Mouse (Mus musculus) induced T-regulatory cell, adult 2 months (primary cell): Measurements from ENCODE around the gene Tmem253.

Experiments used
- DNase-seq: peaks from one replicate; pipeline ENCODE4 v3.0.0-alpha.2; 2012; ENCODE audit warnings: low read depth

Gene Tmem253

GRCm38 (mm10) chr14:52015445-52016100 lies at the start of gene Tmem253:
Tmem253 (plus strand) TSS chr14:52015658.
- DNase-seq = peak; percentile 39

GRCm38 (mm10) chr14:51967400-51967799 lies 48.1 kb upstream of the Tmem253 start:
- no peak for DNase-seq

GRCm38 (mm10) chr14:51979252-51979651 lies 36.2 kb upstream of the Tmem253 start:
- DNase-seq = no peak

- DNase-seq = no peak
These were observed 32.2 kb upstream of the Tmem253 start for GRCm38 (mm10) chr14:51983251-51983650.

- no peak for DNase-seq
These were observed 31.6 kb upstream of the Tmem253 start for GRCm38 (mm10) chr14:51983855-51984246.

GRCm38 (mm10) chr14:51984247-51985231 lies 30.9 kb upstream of the Tmem253 start, which contains the start of gene Arhgef40:
Arhgef40 (plus strand) TSS chr14:51984719.
- DNase-seq = peak; percentile 58

GRCm38 (mm10) chr14:51985301-51986152 lies 29.9 kb upstream of the Tmem253 start:
- peak; percentile 17 for DNase-seq

GRCm38 (mm10) chr14:51986153-51986505 lies 29.3 kb upstream of the Tmem253 start:
- no peak for DNase-seq

GRCm38 (mm10) chr14:51987177-51987576 lies 28.3 kb upstream of the Tmem253 start:
- no peak for DNase-seq

- DNase-seq = no peak
These were observed 26.7 kb upstream of the Tmem253 start for GRCm38 (mm10) chr14:51988731-51989130.

- DNase-seq = no peak
These were observed 25.9 kb upstream of the Tmem253 start for GRCm38 (mm10) chr14:51989461-51989970.

GRCm38 (mm10) chr14:51994453-51994852 lies 21.0 kb upstream of the Tmem253 start:
- DNase-seq = no peak

- DNase-seq = no peak
These were observed 20.1 kb upstream of the Tmem253 start for GRCm38 (mm10) chr14:51995219-51995871.

GRCm38 (mm10) chr14:51996231-51996841 lies 19.1 kb upstream of the Tmem253 start:
- DNase-seq = no peak

GRCm38 (mm10) chr14:51996866-51997265 lies 18.6 kb upstream of the Tmem253 start:
- DNase-seq = no peak

- no peak for DNase-seq
These were observed 18.0 kb upstream of the Tmem253 start for GRCm38 (mm10) chr14:51997483-51997882.

- peak; percentile 87 for DNase-seq
These were observed 11.4 kb upstream of the Tmem253 start for GRCm38 (mm10) chr14:52003981-52004495.

- DNase-seq = no peak
These were observed 10.3 kb upstream of the Tmem253 start for GRCm38 (mm10) chr14:52005141-52005540.

- DNase-seq = no peak
These were observed 9.8 kb upstream of the Tmem253 start for GRCm38 (mm10) chr14:52005616-52006015.

GRCm38 (mm10) chr14:52006241-52006640 lies 9.2 kb upstream of the Tmem253 start:
- DNase-seq = no peak

- no peak for DNase-seq
These were observed 8.7 kb upstream of the Tmem253 start for GRCm38 (mm10) chr14:52006771-52007170.
